Mouse (Mus musculus) cerebellum, adult 2 months (tissue): ENCODE data around the gene Zscan25.
"Not testable (repeated sequence)": the region's sequence is repeated elsewhere in the genome, so short reads cannot be mapped to it uniquely, and the experiment has no call there.

Source experiments
- CTCF ChIP-seq: fragments of 200-500 bp; IDR thresholded peaks from 2 replicates; pipeline ENCODE4 v1.5.1; 2011; ENCODE audit warnings: low read depth, mild to moderate bottlenecking, control low read depth, low read length, moderate library complexity, borderline replicate concordance; ENCODE audit not compliant: insufficient read depth
- POLR2A ChIP-seq: fragments of 200-500 bp; IDR thresholded peaks from 2 replicates; pipeline ENCODE4 v1.6.1; 2011; ENCODE audit warnings: low read length, control low read depth, borderline replicate concordance; ENCODE audit not compliant: insufficient read depth

DNA sequence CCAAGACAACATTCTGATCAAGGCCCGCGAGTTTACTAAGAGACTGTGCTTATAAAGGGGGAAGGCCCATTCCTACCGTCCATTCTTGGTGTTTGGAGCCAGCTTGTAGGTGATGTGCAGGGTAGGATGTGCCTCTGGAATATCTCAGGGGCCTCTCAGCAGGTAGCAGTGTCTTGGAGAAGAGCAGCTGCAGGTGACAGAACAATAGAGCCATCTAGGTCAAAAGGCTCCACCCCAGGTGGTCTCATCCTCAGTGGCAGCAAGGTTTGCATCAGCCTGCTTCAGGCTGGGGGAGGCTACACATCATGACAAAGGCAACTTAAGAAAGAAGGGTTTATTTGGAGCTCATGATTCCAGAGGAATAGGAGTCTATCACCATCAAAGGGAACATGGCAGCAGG lies 27.5 kb downstream of the Zscan25 start:
- TF ChIP-seq CTCF, POLR2A: not testable (repeated sequence)
